Mouse (Mus musculus): ENCODE results near the gene Gtf2f1. TPM values are rescaled to one million over a fixed set of nuclear protein-coding genes. Genes with fewer than 3 reads are reported as not detected.
A peak's percentile ranks its signal among the peaks of the same experiment; 100 is the strongest.
"Not testable (repeated sequence)": the region's sequence is repeated elsewhere in the genome, so short reads cannot be mapped to it uniquely, and the experiment has no call there.

Gtf2f1 gene
- total RNA-seq (2021) = 10 to 100 TPM; 45.0 to 47.4 TPM
- long read RNA-seq, transcript Gtf2f1-201 (13 exons, 1,717 nt) = major isoform, 34 of 52 reads
- long read RNA-seq, partial matches to known transcripts = 7 of 52 reads
- long read RNA-seq, other reads (novel, unspliced or antisense) = 11 of 52 reads

- peak; percentile 92 for DNase-seq (ENCODE audit: low spot score in 2 of 2)
Measured at GRCm38 (mm10) chr17:57011236-57012141, at the start of gene Gtf2f1, which contains the start of gene Gm17949. TSS of gene Gtf2f1 (minus strand) at chr17:57011288. TSS of gene Gm17949 (plus strand) at chr17:57011469.

- DNase-seq (ENCODE audit: low spot score in 2 of 2) = peak; percentile 96
Measured at GRCm38 (mm10) chr17:57060231-57060801, 49.2 kb upstream of the Gtf2f1 start.

DNA sequence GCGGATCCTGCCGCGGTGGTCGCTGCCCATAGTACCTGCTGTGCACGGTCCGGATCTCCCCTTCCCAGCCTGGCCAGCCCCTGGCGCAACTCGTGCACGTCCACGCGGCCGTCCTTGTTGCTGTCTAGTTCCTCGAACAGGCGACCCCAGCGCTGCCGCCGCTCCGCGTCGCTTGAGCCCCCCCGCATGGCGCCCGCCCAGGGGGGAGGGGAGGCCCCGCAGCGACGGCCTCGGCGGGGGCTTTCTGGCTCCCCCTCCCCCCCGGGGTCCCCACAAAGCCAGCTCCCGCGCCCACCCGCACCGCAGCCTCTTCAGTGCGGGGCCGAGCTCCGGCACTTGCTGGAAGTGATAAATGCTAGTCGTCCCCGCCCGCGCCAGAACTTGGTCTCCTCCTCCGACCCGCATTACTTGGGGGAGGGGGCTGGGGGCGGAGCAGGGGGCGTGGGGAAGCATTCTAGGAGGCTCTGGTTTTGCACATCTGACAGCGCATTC is 48.4 kb upstream of the Gtf2f1 start, which contains the start of gene Slc25a23:
TSS of gene Slc25a23 (minus strand) at position 378 of the 492 bp plus-strand sequence.
- peak; percentile 80 to 84 for DNase-seq (ENCODE audit: low spot score in 2 of 2)

- peak; percentile 52 to 64 for DNase-seq (ENCODE audit: low spot score in 2 of 2)
Measured at GRCm38 (mm10) chr17:57058891-57059485, 47.9 kb upstream of the Gtf2f1 start, which contains the start of gene Crb3. TSS of gene Crb3 (plus strand) at chr17:57059105.

- DNase-seq (ENCODE audit: low spot score in 2 of 2) = no peak
Measured at GRCm38 (mm10) chr17:57056246-57056645, 45.2 kb upstream of the Gtf2f1 start.

DNA sequence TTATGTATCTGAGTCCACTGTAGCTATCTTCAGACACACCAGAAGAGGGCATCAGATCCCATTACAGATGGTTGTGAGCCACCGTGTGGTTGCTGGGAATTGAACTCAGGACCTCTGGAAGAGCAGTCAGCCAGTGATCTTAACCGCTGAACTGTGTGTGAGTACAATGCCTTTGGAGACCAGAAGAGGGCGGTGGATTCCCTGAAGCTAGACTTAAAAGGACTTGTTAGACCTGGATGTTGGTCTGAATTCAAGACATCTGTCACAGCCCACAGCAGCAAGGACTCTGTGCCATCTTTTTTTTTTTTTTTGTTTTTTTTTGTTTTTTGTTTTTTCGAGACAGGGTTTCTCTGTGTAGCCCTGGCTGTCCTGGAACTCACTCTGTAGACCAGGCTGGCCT is 40.6 kb upstream of the Gtf2f1 start:
- not testable (repeated sequence) for DNase-seq (ENCODE audit: low spot score in 2 of 2)

- DNase-seq (ENCODE audit: low spot score in 2 of 2) = no peak
Measured at GRCm38 (mm10) chr17:57048816-57049215, 37.7 kb upstream of the Gtf2f1 start.

GRCm38 (mm10) chr17:57047406-57047805 is 36.3 kb upstream of the Gtf2f1 start:
- no peak for DNase-seq (ENCODE audit: low spot score in 2 of 2)

- no peak for DNase-seq (ENCODE audit: low spot score in 2 of 2)
Measured at GRCm38 (mm10) chr17:57041554-57041953, 30.5 kb upstream of the Gtf2f1 start, which contains the start of gene Slc25a41. TSS of gene Slc25a41 (minus strand) at chr17:57041654.

- DNase-seq (ENCODE audit: low spot score in 2 of 2) = no peak
Measured at GRCm38 (mm10) chr17:57038978-57039377, 27.9 kb upstream of the Gtf2f1 start.

DNA sequence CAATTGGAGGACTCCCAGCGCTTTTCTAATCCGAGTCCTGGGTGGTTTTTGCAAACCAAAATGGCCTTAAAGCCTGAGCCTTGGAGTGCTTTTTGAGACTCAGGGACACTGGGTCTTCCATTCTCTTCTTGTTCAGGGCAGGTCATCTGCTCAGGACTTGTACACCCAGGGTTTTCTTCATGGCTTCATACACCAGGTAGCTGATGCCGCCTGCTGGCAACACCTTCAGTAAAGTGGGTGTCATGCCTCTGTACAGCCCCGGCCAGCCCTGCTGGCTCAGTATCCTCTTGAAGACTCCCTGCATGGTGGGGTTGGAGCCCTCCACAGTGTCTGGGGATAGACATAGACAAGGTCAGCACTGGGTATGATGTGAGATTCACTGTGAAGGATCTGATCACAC is 21.8 kb upstream of the Gtf2f1 start:
- no peak for DNase-seq (ENCODE audit: low spot score in 2 of 2)

GRCm38 (mm10) chr17:57031661-57032420 is 20.8 kb upstream of the Gtf2f1 start:
- peak; percentile 98 for DNase-seq (ENCODE audit: low spot score in 2 of 2)

DNA sequence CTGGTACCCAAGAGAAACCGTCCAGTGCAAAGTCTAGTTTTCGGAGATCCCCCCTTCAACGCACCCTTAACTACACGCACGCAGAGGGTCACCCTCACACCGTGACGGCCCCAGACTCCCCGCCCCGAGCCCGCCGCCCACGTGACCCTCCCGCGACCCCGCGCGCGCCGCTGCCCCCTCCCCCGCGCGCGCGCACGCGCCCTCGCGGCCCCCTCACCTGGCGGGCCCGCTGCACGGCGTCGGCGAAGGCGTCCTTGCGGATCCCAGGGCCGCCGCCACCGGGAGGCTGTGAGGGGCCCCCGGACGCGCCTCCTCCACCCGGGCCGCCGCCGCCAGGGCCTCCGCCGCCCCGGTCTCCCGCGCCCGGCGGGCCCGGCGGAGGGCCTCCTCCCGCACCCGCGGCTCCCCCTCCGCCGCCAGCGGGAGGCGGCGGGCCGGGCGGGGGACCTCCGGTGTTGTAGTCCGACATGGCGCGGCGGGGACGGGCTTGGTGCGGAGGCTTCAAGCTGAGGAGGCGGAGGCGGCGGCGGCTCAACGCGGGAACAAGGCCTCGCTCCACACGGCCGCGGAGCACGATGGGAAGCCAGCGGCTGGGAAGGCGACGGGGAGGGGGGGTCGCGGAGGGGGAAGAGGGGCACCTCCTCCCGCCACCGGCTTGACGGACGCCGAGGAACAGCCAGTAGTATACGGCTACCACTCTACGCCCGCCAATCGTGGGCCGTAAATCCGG is 20.0 kb upstream of the Gtf2f1 start, which contains the start of gene Khsrp:
TSS of gene Khsrp (minus strand) at position 592 of the 730 bp plus-strand sequence.
- peak; percentile 44 to 72 for DNase-seq (ENCODE audit: low spot score in 2 of 2)

GRCm38 (mm10) chr17:57029691-57030090 is 18.6 kb upstream of the Gtf2f1 start:
- DNase-seq (ENCODE audit: low spot score in 2 of 2) = no peak

GRCm38 (mm10) chr17:57027471-57027870 is 16.4 kb upstream of the Gtf2f1 start:
- DNase-seq (ENCODE audit: low spot score in 2 of 2) = no peak

DNA sequence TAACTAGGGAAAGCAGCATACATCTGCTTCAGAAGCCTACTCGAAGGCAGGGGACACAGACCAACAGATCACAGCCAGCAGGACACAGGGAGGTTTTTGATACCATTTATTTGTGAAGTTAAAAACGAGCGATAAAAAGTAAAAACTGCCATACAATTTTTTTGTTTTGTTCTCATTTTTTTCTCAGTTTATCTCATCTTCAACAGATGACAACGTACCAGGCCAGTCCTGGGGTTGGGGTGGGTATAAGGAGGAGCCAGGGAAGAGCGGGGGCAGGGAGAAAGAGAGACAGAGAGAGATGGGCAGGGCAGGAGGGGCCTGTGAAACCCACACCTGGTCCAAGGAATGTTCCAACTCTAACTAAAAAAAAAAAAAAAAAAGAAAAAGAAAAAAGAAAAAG is 9.9 kb upstream of the Gtf2f1 start:
- no peak for DNase-seq (ENCODE audit: low spot score in 2 of 2)

- DNase-seq (ENCODE audit: low spot score in 2 of 2) = no peak
Measured at GRCm38 (mm10) chr17:57019693-57020092, 8.6 kb upstream of the Gtf2f1 start.

DNA sequence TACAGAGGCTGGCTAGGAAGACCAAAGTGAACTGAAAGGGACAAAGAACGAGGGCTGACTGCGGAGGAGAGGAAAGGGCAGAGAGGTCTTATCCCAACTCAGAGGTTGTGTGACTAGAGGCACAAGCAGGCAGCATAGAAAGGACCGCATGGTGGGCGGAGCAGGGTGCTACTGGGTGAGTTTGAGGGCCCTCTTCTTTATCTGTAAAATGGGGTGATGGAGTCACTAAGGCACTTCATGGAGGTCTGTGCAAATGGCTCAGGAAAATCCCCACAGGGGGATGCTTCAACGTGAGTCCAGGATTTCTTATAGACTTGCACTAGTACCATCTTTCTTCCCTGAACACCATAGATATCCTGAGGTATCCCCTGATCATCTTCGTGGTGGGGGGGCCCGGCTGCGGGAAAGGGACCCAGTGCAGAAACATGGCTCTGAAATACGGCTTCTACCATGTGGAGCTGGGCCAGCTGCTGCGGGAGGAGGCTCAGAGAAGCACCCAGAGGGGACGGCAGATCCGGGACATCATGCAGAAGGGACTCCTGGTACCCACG is 1.2 kb upstream of the Gtf2f1 start:
- DNase-seq (ENCODE audit: low spot score in 2 of 2) = no peak

DNA sequence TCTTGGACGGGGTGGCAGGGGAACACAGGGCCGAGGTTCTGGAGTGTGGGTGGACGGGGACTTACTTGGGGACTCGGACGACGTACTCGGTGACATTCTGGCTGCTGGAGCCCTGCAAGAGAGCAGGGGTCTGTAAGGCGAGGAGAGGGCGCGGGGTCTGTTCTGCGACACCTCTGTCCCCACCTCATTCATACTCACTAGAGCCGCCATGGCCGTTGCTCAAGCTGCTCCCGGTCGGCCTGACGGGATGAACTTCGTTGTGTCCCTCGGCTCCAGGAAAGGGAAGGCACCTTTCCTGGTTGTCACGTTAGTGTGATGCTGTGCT is 215 bp downstream of the Gtf2f1 start:
- DNase-seq (ENCODE audit: low spot score in 2 of 2) = no peak

Measured in layer of hippocampus, postnatal 10 days (tissue).